Mouse (Mus musculus): ENCODE measurements around the gene Golga7b.
A peak's percentile ranks its signal among the peaks of the same experiment; 100 is the strongest.

Gene Golga7b

GRCm38 (mm10) chr19:42292106-42292505, 44.7 kb downstream of the Golga7b start:
- no peak for DNase-seq (ENCODE audit: extremely low read depth, insufficient read length, low spot score)

GRCm38 (mm10) chr19:42293216-42293615, 45.8 kb downstream of the Golga7b start:
- no peak for DNase-seq (ENCODE audit: extremely low read depth, insufficient read length, low spot score)

DNA sequence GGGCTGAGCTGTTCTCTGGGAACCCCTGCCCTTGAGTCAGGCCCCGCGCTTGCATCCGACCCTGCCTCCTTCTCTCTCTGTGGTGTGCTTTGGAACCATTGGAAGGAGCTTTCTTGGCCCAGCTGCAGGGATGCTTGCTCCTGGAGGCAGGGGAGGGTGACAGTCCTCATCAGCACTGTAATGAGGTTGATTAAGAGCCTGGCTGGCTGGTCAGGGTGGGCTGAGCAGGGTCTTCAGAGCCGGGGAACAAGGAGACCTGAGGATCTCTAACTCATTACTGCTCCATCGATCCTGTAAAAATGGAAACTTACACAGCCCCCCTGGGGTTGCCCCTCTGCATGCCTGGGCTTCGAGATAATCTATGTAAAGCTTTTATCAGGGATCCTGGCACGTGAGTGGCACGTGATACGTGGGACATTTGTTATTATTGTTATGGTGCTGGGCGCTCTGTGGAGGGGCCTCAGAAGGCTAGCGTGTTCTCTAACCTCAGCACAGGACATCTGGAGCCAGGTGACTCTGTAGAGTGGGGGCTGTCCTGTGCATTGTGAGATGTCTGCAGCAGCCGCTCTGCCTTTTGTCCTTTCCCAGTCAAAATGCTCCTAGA, 55.9 kb downstream of the Golga7b start:
- DNase-seq (ENCODE audit: extremely low read depth, insufficient read length, low spot score): no peak

GRCm38 (mm10) chr19:42304506-42304905, 57.1 kb downstream of the Golga7b start:
- no peak for DNase-seq (ENCODE audit: extremely low read depth, insufficient read length, low spot score)

- no peak for DNase-seq (ENCODE audit: extremely low read depth, insufficient read length, low spot score)
Observed at GRCm38 (mm10) chr19:42305746-42306145, 58.4 kb downstream of the Golga7b start.

DNA sequence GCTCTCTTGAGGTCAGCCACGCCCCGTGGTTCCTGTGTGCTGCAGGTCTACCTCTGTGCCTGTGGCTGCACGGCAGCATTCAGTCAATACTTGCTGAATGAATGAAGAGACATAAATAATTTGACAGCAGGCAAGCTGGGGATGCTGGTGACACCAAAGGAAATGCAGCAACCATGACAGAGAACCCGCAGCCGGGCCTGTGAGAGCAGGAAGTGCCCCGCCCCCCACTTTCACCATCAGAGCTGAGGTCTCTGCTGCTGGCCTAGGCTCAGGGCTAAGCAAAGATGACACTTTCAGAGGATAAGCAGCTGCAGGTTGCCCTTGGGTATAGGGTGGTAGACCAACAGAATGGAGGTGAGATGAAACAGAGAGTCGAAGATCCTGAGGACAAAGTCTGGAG, 58.8 kb downstream of the Golga7b start:
- DNase-seq (ENCODE audit: extremely low read depth, insufficient read length, low spot score): no peak

GRCm38 (mm10) chr19:42307019-42307418, 59.6 kb downstream of the Golga7b start:
- DNase-seq (ENCODE audit: extremely low read depth, insufficient read length, low spot score): no peak

DNA sequence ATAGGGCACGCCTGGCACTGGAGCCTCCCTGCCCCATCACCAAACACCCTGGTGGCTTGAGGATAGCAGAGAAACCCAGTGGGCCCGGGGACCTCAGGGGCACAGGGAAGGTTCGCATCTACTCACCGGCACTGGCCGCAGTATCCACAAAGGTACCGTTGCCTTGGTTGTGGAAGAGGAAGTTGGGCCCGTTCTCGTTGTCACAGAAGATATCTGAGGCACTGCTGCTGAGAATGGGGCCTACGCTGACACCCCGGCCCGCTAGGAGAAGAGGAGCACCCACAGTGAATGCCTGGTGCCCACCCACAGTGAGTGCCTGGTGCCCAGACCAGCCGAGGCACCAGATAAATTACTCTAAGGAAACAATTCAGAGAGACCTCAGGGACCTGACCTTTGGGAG, 61.6 kb downstream of the Golga7b start:
- no peak for DNase-seq (ENCODE audit: extremely low read depth, insufficient read length, low spot score)

GRCm38 (mm10) chr19:42311332-42311731, 64.0 kb downstream of the Golga7b start:
- no peak for DNase-seq (ENCODE audit: extremely low read depth, insufficient read length, low spot score)

DNA sequence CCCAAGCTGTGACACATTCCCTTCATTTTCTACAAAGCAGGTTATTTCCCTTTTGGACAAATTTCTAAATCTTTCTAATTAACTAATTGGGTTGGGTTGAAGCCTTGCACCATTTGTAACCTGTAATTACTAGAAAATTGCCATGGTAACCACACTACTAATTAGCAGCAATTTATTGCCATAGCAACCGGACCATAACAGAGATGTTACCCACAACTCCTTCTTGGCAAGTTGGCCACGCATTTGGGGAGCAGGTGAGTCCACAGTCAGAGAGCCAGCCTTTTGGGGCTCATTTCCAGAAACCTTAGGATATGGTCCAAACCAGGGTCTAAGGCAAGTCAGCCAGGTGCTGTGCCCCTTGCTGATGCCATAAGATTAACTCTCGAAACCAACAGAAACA, 64.8 kb downstream of the Golga7b start:
- no peak for DNase-seq (ENCODE audit: extremely low read depth, insufficient read length, low spot score)

DNA sequence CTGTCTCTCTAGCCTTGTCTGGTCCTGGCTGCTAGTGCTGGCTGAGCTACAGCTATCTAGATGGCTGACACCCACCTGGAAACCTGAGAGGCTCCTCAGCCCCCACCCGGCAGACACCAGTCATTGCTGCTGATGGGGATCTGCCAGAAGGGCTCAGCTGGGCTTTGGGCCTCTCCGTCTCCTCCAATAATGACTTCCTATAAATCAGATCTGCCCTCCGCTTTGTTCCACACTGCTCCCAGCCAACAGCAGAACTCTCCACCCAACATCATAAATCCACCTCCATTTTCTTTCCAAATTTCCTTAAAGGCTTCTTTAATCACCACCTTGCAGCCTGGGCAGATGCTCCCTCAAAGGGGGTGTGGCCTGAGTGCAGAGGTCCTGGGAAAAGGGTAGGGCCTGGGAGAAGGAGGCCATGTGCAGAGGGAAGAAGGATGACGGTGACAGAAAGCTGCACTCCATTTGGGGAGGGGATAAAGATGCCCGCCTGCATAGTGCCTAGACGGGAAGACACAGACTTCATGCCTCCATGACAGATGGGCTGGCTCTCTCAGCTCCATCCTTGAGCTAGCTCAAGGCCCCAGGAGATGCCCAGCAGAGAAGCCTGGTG, 67.8 kb downstream of the Golga7b start:
- no peak for DNase-seq (ENCODE audit: extremely low read depth, insufficient read length, low spot score)

GRCm38 (mm10) chr19:42315914-42316313, 68.5 kb downstream of the Golga7b start:
- peak; percentile 46 for DNase-seq (ENCODE audit: extremely low read depth, insufficient read length, low spot score)

- no peak for DNase-seq (ENCODE audit: extremely low read depth, insufficient read length, low spot score)
Observed at GRCm38 (mm10) chr19:42316525-42316924, 69.2 kb downstream of the Golga7b start.

- no peak for DNase-seq (ENCODE audit: extremely low read depth, insufficient read length, low spot score)
Observed at GRCm38 (mm10) chr19:42316998-42317397, 69.6 kb downstream of the Golga7b start.

DNA sequence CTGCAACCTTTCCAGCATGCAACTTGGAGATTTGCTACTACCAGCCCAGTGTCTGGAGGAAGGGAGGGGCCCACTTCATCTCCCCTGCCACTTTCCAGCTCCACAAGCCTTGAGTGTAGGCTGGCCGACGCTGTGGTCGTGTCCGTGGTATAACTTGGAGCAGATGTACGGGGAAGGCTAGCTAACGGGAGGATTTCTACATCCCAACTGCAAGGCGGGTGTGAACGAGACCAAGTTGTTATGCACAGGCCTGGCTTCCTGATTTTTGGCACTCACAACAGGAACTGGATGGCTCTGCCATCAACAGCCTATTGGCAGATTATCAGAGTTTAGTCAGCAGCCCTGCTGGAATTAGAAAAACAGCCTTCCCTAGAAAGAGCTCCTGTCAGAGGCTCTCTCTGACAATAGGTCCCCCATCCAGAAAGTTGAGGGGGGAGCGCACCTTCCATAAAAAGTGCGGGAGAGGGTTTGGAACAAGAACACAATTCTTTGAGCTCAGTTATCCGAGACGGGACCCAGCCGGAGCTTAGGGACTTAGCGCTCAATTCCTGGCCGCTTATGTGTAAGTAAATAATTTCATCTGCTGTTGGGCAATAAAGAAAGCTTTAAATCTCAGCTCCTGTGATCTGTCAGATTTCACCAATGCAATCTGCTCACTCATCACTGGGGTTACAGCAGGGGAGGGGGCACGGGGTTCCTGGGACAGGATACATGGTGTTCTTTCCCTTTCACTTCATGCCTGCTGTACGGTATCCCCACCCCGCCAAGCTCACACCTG, 70.5 kb downstream of the Golga7b start:
- no peak for DNase-seq (ENCODE audit: extremely low read depth, insufficient read length, low spot score)

All from 3134 (cell line).